Mouse (Mus musculus) MEL-GATA-1-ER (cell line): ENCODE data around the gene Fbf1.
"Not testable (repeated sequence)": the region's sequence is repeated elsewhere in the genome, so short reads cannot be mapped to it uniquely, and the experiment has no call there.

ENCODE experiments used
- DNase-seq: peaks from one replicate; pipeline ENCODE4 v3.0.0-alpha.2; 2012; ENCODE audit warnings: low read depth; ENCODE audit errors: extremely low read depth

Fbf1 gene

GRCm38 (mm10) chr11:116108464-116109137 lies 59.4 kb downstream of the Fbf1 start:
- DNase-seq: no peak

- no peak for DNase-seq
Observed at GRCm38 (mm10) chr11:116107777-116108285, 60.1 kb downstream of the Fbf1 start.

- no peak for DNase-seq
Observed at GRCm38 (mm10) chr11:116106963-116107776, 60.8 kb downstream of the Fbf1 start.

- no peak for DNase-seq
Observed at GRCm38 (mm10) chr11:116106154-116106962, 61.6 kb downstream of the Fbf1 start.

GRCm38 (mm10) chr11:116105065-116105464 lies 62.9 kb downstream of the Fbf1 start:
- DNase-seq: no peak

GRCm38 (mm10) chr11:116104006-116104646 lies 63.8 kb downstream of the Fbf1 start:
- DNase-seq: no peak

GRCm38 (mm10) chr11:116103572-116103971 lies 64.4 kb downstream of the Fbf1 start:
- DNase-seq: no peak

- DNase-seq: no peak
Observed at GRCm38 (mm10) chr11:116102472-116102871, 65.5 kb downstream of the Fbf1 start.

GRCm38 (mm10) chr11:116101931-116102381 lies 66.0 kb downstream of the Fbf1 start:
- DNase-seq: no peak

- no peak for DNase-seq
Observed at GRCm38 (mm10) chr11:116100839-116101238, 67.1 kb downstream of the Fbf1 start.

GRCm38 (mm10) chr11:116100385-116100784 lies 67.6 kb downstream of the Fbf1 start:
- DNase-seq: no peak

- no peak for DNase-seq
Observed at GRCm38 (mm10) chr11:116099462-116099861, 68.5 kb downstream of the Fbf1 start.

GRCm38 (mm10) chr11:116098711-116099460 lies 69.1 kb downstream of the Fbf1 start:
- no peak for DNase-seq

GRCm38 (mm10) chr11:116096213-116097108 lies 71.5 kb downstream of the Fbf1 start:
- DNase-seq: no peak

- no peak for DNase-seq
Observed at GRCm38 (mm10) chr11:116095573-116095972, 72.4 kb downstream of the Fbf1 start.

- peak; percentile 92 for DNase-seq
Observed at GRCm38 (mm10) chr11:116093771-116094565, 74.0 kb downstream of the Fbf1 start.

GRCm38 (mm10) chr11:116092959-116093358 lies 75.0 kb downstream of the Fbf1 start:
- DNase-seq: not testable (repeated sequence)
